Mouse (Mus musculus) activated CD4-positive, CD25-positive, alpha-beta regulatory T cell, adult 9 weeks (primary cell): ENCODE measurements around the gene Olfr146. TPM values are rescaled to one million over a fixed set of nuclear protein-coding genes. Genes with fewer than 3 reads are reported as not detected.

Experiments used
- polyA plus RNA-seq: library from polyadenylated mRNA; unstranded; fragments of 100-300 nt; shearing (Covaris generic); gene quantifications from one replicate; pipeline ENCODE4 v1.2.1, GENCODE M21; 2017

Gene Olfr146
- not detected for polyA plus RNA-seq

GRCm38 (mm10) chr9:39023277-39023676, at the start of gene Olfr146:
Olfr146 (minus strand) TSS chr9:39023377.

DNA sequence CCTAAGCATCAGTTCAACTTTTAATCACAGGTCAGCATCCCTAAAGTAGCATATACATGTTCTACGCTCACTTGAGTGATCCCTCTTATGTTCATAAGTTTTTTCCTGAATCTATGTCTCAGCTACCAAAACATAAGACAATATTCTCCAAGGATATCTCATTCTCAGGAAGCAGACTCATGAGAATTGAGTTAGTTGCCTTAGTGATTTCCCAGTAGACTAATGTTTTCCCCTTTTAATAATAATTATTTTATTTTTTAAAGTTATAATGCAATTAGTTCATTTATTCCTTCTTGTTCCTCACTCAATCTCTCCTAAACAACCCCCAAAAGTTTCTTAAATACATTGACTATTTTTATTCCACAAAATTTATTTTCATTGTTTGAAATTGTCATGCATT, 41.7 kb upstream of the Olfr146 start, which contains the start of gene Olfr937:
TSS of gene Olfr937 (minus strand) at position 101 of the 400 bp plus-strand sequence.

DNA sequence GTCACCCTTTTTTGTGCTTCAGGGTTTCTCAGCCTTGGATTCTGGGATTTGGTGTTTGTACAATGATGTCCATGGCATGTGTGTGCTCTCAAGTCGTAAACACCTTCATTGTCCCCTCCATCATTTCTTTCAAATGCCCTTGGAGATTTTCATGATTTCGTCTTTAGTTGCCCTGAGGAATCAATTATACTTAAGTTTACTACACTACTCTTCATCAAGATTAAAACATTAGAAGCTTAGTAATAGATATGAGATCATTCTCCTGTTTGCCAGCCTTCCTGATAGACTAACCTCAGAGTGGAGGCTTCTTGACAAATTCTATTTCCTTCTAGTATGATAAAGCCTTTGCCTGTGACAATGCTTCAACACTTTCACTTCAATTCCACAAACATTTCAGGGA, 23.6 kb downstream of the Olfr146 start, which contains the start of gene Olfr935:
TSS of gene Olfr935 (minus strand) at position 101 of the 400 bp plus-strand sequence.

GRCm38 (mm10) chr9:38988215-38988614, 35.0 kb downstream of the Olfr146 start, which contains the start of gene Olfr934:
Olfr934 (minus strand) TSS chr9:38988315.

GRCm38 (mm10) chr9:38972013-38972412, 51.2 kb downstream of the Olfr146 start, which contains the start of gene Olfr933:
Olfr933 (plus strand) TSS chr9:38972313.

Other genes starting within 250 kb of the Olfr146 start
- not detected for gene Olfr922, start 208.8 kb downstream of the Olfr146 start, polyA plus RNA-seq
- not detected for gene Olfr923, start 196.8 kb downstream of the Olfr146 start, polyA plus RNA-seq
- not detected for gene Olfr924, start 178.9 kb downstream of the Olfr146 start, polyA plus RNA-seq
- not detected for gene Olfr26, start 168.3 kb downstream of the Olfr146 start, polyA plus RNA-seq
- not detected for gene Olfr926, start 146.3 kb downstream of the Olfr146 start, polyA plus RNA-seq
- not detected for gene Olfr930, start 93.6 kb downstream of the Olfr146 start, polyA plus RNA-seq
- 0.09 TPM for gene Olfr933, start 51.1 kb downstream of the Olfr146 start, polyA plus RNA-seq
- gene Olfr934, start 35.1 kb downstream of the Olfr146 start, polyA plus RNA-seq: not detected
- gene Olfr935, start 23.7 kb downstream of the Olfr146 start, polyA plus RNA-seq: not detected
- not detected for gene Olfr937, start 41.6 kb upstream of the Olfr146 start, polyA plus RNA-seq
- gene Olfr938, start 55.5 kb upstream of the Olfr146 start, polyA plus RNA-seq: not detected
- not detected for gene Olfr27, start 104.8 kb upstream of the Olfr146 start, polyA plus RNA-seq
- 0.05 TPM for gene Olfr943, start 142.9 kb upstream of the Olfr146 start, polyA plus RNA-seq
- gene Olfr944, start 178.5 kb upstream of the Olfr146 start, polyA plus RNA-seq: not detected
- gene Olfr1537, start 226.6 kb upstream of the Olfr146 start, polyA plus RNA-seq: not detected